Mouse (Mus musculus) central nervous system, embryonic 18 days (tissue): ENCODE results near the gene Senp2. TPM values are rescaled to one million over a fixed set of nuclear protein-coding genes. Genes with fewer than 3 reads are reported as not detected.

ENCODE experiments used
- polyA plus RNA-seq: library from polyadenylated mRNA; depleted of rRNA; stranded (reverse); fragments of >200 nt; gene quantifications from 2 replicates; pipeline ENCODE4 v1.2.3, GENCODE M21; 2012; rRNA removed

Senp2 gene
- polyA plus RNA-seq: 39.6 and 42.3 TPM in 2 replicates

GRCm38 (mm10) chr16:22009099-22009584, at the start of gene Senp2:
Gene Senp2 (plus strand): TSS chr16:22009484.

GRCm38 (mm10) chr16:21995304-21995703, 14.0 kb upstream of the Senp2 start, which contains the start of gene Liph:
Gene Liph (minus strand): TSS chr16:21995663.

Other genes starting within 250 kb of the Senp2 start
- gene Ehhadh, start 221.7 kb upstream of the Senp2 start, polyA plus RNA-seq: 2.2 and 2.5 TPM in 2 replicates
- 6.6 and 7.1 TPM in 2 replicates for gene Map3k13, start 215.1 kb upstream of the Senp2 start, polyA plus RNA-seq
- gene Tmem41a, start 61.9 kb upstream of the Senp2 start, polyA plus RNA-seq: 31.5 and 32.0 TPM in 2 replicates
- gene Liph, start 13.8 kb upstream of the Senp2 start, polyA plus RNA-seq: 0.39 and 0.57 TPM in 2 replicates
- gene Igf2bp2, start 153.8 kb downstream of the Senp2 start, polyA plus RNA-seq: 9.8 and 10.1 TPM in 2 replicates